Mouse (Mus musculus) MEL (cell line): ENCODE data around the gene Ctc1.

Experiments
- BHLHE40 ChIP-seq: IDR thresholded peaks from 2 replicates; pipeline ENCODE4 v1.6.1; 2012; ENCODE audit warnings: low read depth, mild to moderate bottlenecking, inconsistent platforms, low read length, improper control_type of control experiment, borderline replicate concordance
- CTCF ChIP-seq, 3 experiments: IDR thresholded peaks in 2 of 3; conservative IDR thresholded peaks in 1 of 3; 2 replicates each; pipeline ENCODE4 v1.5.1; 2011 to 2012; ENCODE audit warnings: low read length in 3 of 3, low read depth in 2 of 3, mild to moderate bottlenecking in 2 of 3, improper control_type of control experiment in 1 of 3, inconsistent platforms in 1 of 3, mixed read lengths in 1 of 3, moderate library complexity in 1 of 3; ENCODE audit not compliant: control insufficient read depth in 1 of 3, insufficient read depth in 1 of 3, poor library complexity in 1 of 3, severe bottlenecking in 1 of 3
- EP300 ChIP-seq, 2 experiments: IDR thresholded peaks; 2 replicates each; pipeline ENCODE4 v1.6.1; 2011; ENCODE audit warnings: improper control_type of control experiment in 2 of 2, low read length in 2 of 2, low read depth in 1 of 2, mild to moderate bottlenecking in 1 of 2
- HCFC1 ChIP-seq: IDR thresholded peaks from 2 replicates; pipeline ENCODE4 v1.6.1; 2012; ENCODE audit warnings: low read depth, mild to moderate bottlenecking, inconsistent platforms, low read length, improper control_type of control experiment, moderate library complexity
- JUND ChIP-seq: IDR thresholded peaks from 2 replicates; pipeline ENCODE4 v1.6.1; 2011; ENCODE audit warnings: low read depth, mild to moderate bottlenecking, improper control_type of control experiment, low read length
- NRF1 ChIP-seq: IDR thresholded peaks from 2 replicates; pipeline ENCODE4 v1.6.1; 2014; ENCODE audit warnings: low read depth, mild to moderate bottlenecking, inconsistent platforms, low read length, improper control_type of control experiment, moderate library complexity; ENCODE audit not compliant: poor library complexity, insufficient read depth, severe bottlenecking
- POLR2A ChIP-seq, 2 experiments: IDR thresholded peaks; 2 replicates each; pipeline ENCODE4 v1.6.1; 2011 to 2012; ENCODE audit warnings: low read length in 2 of 2, mild to moderate bottlenecking in 2 of 2, control low read depth in 1 of 2, improper control_type of control experiment in 1 of 2, low read depth in 1 of 2, moderate library complexity in 1 of 2; ENCODE audit not compliant: control insufficient read depth in 1 of 2, insufficient read depth in 1 of 2, poor library complexity in 1 of 2
- POLR2AphosphoS2 ChIP-seq: IDR thresholded peaks from 2 replicates; pipeline ENCODE4 v1.6.1; 2011; ENCODE audit warnings: low read length, improper control_type of control experiment
- TCF12 ChIP-seq: IDR thresholded peaks from 2 replicates; pipeline ENCODE4 v1.6.1; 2014; ENCODE audit warnings: low read depth, mild to moderate bottlenecking, inconsistent platforms, low read length, improper control_type of control experiment, moderate library complexity
- ZC3H11A ChIP-seq: IDR thresholded peaks from 2 replicates; pipeline ENCODE4 v1.6.1; 2012; ENCODE audit warnings: low read depth, mild to moderate bottlenecking, inconsistent platforms, low read length, improper control_type of control experiment

- TF ChIP-seq POLR2A (IDR thresholded peaks at IDR 0.05; ENCODE audit: control insufficient read depth in 1 of 2, insufficient read depth in 1 of 2, low read depth in 1 of 2, low read length in 2 of 2, poor library complexity in 1 of 2) = no peak
- no peak for TF ChIP-seq POLR2AphosphoS2
- no peak for TF ChIP-seq ZC3H11A
- no peak for TF ChIP-seq CTCF (IDR thresholded peaks at IDR 0.05 in 2 of 3, conservative IDR thresholded peaks at IDR 0.05 in 1 of 3; ENCODE audit: control insufficient read depth in 1 of 3, insufficient read depth in 1 of 3, low read depth in 2 of 3, low read length in 3 of 3, poor library complexity in 1 of 3, severe bottlenecking in 1 of 3)
- no peak for TF ChIP-seq EP300 (IDR thresholded peaks at IDR 0.05; ENCODE audit: low read depth in 1 of 2, low read length in 2 of 2)
- no peak for TF ChIP-seq NRF1
- TF ChIP-seq TCF12 = no peak
- no peak for TF ChIP-seq HCFC1
- no peak for TF ChIP-seq JUND
- peak; percentile 93 for TF ChIP-seq BHLHE40
These were observed 5.0 kb upstream of the Ctc1 start for GRCm38 (mm10) chr11:69010400-69011323.
